Mouse (Mus musculus): Measurements from ENCODE around the gene Gm4340.
"Not testable (repeated sequence)": the region's sequence is repeated elsewhere in the genome, so short reads cannot be mapped to it uniquely, and the experiment has no call there.

DNA sequence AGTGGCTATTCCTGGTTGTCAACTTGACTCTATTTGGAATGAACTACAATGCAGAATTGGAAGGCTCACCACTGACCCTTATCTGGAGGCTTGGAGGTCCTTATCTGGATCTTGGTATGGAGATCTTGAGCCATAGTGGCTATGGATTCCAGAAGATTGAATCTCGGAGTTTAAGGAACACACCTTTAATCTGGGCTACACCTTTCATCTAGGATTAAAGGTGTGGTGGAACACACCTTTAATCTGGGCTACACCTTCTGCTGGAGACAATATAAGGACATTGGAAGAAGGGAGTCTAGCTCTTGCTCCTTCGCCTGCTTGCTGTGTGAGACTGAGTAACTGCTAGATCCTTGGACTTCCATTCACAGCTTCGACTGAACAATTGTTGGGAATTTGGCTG is 8.6 kb upstream of the Gm4340 start, which contains the start of gene Gm20765:
- not testable (repeated sequence) for TF ChIP-seq POLR2A (IDR thresholded peaks at IDR 0.05; ENCODE audit: low read depth, low read length); CTCF (IDR thresholded peaks at IDR 0.05; ENCODE audit: extremely low read depth, insufficient read length, insufficient replicate concordance, low read depth, low read length)

Measured in small intestine, adult 2 months (tissue).